Mouse (Mus musculus): ENCODE results near the gene Abtb1. TPM values are rescaled to one million over a fixed set of nuclear protein-coding genes. Genes with fewer than 3 reads are reported as not detected.

Gene Abtb1
- polyA plus RNA-seq, 1 experiment from 2014 or later = 77.2 TPM

DNA sequence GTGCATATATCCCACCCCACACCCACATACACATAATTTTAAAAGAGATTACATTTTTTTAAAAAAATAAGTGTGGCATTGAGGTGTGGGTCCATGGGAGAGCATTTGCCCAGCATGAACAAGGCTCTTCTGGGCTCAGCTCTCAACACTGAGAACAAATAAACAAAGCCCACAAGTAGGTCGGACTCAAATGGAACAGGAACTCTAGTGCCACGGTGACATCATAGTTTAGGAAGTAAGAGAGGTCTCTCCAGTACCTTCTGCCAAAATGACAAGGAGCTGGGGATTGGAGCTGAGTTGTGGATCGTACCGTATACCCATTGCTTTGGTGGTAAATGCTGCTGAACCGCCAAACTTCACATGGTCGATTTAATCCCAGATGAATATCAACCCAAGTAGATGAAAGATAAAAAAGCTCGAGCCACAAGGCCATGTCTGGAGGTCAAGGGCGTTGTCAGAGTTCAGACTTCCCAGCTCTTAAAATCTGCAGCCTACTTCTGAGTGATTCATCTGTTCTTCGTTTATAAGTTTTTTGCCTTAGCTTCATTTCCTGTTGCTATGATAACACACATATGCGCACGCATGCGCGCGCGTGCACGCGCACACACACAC lies 36.7 kb downstream of the Abtb1 start:
- DNase-seq (ENCODE audit: low spot score) = no peak

- DNase-seq (ENCODE audit: low spot score) = no peak
Observed at GRCm38 (mm10) chr6:88803957-88804695, 37.7 kb downstream of the Abtb1 start.

DNA sequence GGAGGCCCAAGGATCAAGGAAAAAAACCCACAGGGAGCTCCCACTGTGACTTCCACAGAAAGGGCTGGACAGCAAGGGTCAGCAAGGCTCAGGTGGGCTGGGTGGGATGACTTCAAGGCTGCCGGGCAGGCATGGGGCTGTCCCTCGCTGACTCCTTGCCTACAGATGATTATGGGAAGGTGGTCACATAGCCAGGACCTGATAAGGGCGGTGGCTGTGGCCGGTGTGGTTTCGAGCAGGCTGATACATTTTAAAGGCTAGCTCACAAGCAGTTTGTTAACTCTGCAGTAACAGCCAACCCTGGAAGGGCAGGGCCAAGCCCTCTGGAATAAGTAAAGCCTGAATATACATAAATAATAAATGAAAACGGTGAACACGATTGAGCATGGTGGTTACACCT lies 38.7 kb downstream of the Abtb1 start:
- DNase-seq (ENCODE audit: low spot score) = no peak

DNA sequence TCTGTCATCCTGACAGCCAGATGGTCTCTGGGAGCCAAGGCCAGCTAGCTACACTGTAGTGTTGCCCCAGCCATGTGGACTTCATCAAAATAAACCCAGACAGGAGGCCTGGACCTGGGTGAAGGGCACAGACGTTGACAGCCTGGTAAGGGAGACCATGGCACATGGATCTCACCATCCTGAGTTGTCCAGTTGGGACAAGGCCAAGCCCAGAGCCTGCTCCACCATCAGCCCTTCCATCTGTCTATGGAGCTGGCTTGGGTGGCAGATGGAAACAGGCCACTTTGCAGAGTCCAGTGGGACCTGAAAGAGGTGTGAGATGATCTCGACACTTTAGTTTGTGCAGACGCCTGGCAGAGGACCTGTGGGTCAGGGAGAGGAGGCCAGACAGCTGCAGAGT lies 41.0 kb downstream of the Abtb1 start:
- no peak for DNase-seq (ENCODE audit: low spot score)

DNA sequence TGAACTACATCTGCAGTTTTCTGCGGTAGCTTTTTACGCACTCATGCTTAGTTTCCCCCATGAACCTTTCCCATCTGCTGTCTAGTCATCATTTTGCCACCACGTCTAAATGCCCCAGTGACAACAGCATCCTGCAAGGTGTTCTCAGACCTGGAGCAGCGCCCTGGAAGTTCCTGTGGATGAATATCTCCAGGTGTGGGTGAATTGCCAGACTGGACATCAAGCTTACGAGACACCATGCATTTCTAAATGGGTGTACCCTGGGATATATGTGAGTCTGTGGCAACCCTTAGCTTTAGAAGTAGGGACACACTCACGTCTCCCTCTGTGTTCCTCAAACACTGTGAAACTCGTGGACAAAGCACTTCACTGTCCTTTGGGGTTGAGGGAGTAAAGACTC lies 41.6 kb downstream of the Abtb1 start:
- DNase-seq (ENCODE audit: low spot score) = no peak

- DNase-seq (ENCODE audit: low spot score) = no peak
Observed at GRCm38 (mm10) chr6:88794561-88794971, 47.2 kb downstream of the Abtb1 start.

- no peak for DNase-seq (ENCODE audit: low spot score)
Observed at GRCm38 (mm10) chr6:88793872-88794271, 47.9 kb downstream of the Abtb1 start.

GRCm38 (mm10) chr6:88793243-88793642 lies 48.5 kb downstream of the Abtb1 start:
- DNase-seq (ENCODE audit: low spot score) = no peak

DNA sequence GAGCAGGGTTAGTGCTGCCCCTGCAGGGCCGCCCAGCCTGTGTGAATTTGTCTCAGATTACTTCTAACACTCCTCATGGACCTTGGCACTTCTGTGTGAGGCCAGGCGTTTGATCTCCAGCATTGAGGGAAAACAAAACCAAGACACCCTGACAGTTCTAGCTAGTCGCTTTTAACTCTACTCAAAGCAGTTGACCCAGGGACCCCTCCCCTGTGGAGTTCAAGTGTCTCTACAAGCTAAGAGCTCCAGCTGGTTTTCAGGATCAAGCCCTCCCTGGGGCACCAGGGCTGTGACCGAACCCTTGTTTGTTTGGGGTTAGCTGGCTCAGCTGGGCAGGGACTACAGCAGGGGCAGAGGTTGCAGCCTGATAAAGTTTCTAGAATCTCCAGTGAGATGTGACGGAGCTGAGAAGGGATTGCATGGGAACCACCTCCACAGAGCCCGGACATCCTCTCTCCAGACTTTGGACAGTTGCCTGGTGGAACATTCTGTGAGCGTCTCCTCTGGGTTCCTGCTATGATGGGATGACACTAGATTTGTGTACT lies 49.6 kb downstream of the Abtb1 start:
- DNase-seq (ENCODE audit: low spot score) = no peak

DNA sequence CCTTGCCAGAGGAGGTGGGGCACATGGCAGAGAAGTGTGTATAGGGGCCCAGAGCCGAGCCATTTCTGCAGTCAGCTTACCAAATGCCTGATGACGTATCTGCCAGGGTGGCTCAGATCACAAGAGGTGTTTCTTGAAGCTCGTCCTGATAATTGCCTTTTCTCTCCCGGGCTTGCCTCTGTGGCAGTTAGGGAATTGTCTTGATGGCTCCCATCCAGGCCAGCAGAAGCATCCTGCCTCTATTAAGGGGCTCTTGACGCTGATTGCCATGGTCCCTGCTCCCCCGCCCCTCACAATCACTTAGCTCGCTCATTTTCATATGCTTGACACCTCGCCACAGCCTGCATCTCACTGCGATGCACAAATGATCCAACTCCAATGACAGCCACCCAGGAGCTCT lies 50.5 kb downstream of the Abtb1 start:
- DNase-seq (ENCODE audit: low spot score) = no peak

DNA sequence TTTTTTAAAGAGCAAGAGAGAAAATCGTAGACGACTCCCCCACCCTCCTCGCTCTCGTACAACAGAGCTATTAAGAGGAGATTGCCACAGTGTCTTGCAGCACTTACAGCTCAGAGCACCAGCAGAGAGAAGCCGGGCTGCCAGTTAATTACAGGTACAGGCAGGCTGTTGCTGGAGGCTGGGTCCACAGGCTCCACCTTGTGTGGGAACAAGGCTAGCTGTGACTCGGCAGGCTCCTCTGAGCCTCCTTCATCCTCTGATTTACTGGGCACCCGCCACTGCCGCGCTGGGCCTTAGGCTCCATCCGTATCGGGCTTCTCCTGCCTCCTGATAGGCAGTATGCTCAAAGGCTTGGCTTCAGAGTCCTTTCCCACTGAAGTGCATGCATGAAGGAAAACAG lies 53.6 kb downstream of the Abtb1 start:
- no peak for DNase-seq (ENCODE audit: low spot score)

DNA sequence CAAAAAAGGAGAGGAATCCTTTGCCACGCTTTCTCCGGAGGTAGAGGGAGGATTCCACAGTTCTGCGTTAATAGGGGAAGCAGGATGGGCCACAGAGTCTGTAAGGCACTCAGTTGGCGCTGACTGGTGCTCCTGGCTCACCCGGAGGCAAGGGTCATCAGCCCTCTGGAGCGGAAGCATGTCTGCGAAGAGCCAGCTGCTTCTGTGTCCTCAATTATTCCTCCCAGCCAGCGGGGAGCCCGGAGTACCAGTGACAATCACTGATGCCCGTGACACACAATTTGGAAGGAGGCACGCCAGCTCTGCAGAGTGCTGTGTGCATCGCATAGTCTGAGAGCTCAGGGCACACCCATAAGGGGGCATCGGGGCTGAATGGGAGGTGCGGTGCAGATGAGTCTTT lies 54.3 kb downstream of the Abtb1 start:
- DNase-seq (ENCODE audit: low spot score) = no peak

- no peak for DNase-seq (ENCODE audit: low spot score)
Observed at GRCm38 (mm10) chr6:88786732-88787445, 54.9 kb downstream of the Abtb1 start.

Other genes starting within 250 kb of the Abtb1 start
- gene Kbtbd12, start 204.0 kb downstream of the Abtb1 start, polyA plus RNA-seq (2015; fragmentation: Nextera tagmentation; extraction: Ambion mirVana) = 0.13 and 0.21 TPM in 2 replicates
- 49.5 and 52.6 TPM in 2 replicates for gene Mgll, start 117.6 kb downstream of the Abtb1 start, polyA plus RNA-seq (2015; fragmentation: Nextera tagmentation; extraction: Ambion mirVana)
- 14.1 and 16.9 TPM in 2 replicates for gene Podxl2, start 33.1 kb upstream of the Abtb1 start, polyA plus RNA-seq (2015; fragmentation: Nextera tagmentation; extraction: Ambion mirVana)
- 138 and 161 TPM in 2 replicates for gene Mcm2, start 56.8 kb upstream of the Abtb1 start, polyA plus RNA-seq (2015; fragmentation: Nextera tagmentation; extraction: Ambion mirVana)
- gene Tpra1, start 60.3 kb upstream of the Abtb1 start, polyA plus RNA-seq (2015; fragmentation: Nextera tagmentation; extraction: Ambion mirVana) = 77.0 and 78.8 TPM in 2 replicates

Measured in thymus, postnatal 0 days (tissue).